Comparison of ENCODE assay signal across 7 mouse cellular contexts in genomic region chr14:45602002-45602401, GRCm38 (mm10). TPM values are rescaled to one million over a fixed set of nuclear protein-coding genes. Genes with fewer than 3 reads are reported as not detected.
A peak's percentile ranks its signal among the peaks of the same experiment; 100 is the strongest.
DNase-seq lines count a peak whose midpoint lies in the region; ATAC-seq lines count a peak whose summit lies in the region.

No protein-coding gene starts in this region.

- ATAC-seq in embryonic facial prominence, embryonic 14.5 days (ENCODE audit: low read depth) = no peak
- ATAC-seq in midbrain, embryonic 13.5 days = peak; percentile 58

- H3K4me3 ChIP-seq in embryonic facial prominence, embryonic 14.5 days (ENCODE audit: low read depth, low read length) = no peak overlapping the region
- H3K4me3 ChIP-seq in midbrain, embryonic 13.5 days (replicated peaks) = no peak overlapping the region

- 52% methylated on average over 3 of the region's 3 CpGs for WGBS in embryonic facial prominence, embryonic 14.5 days
- WGBS in midbrain, embryonic 13.5 days = 64% methylated on average over 3 of the region's 3 CpGs

- H3K9me3 ChIP-seq in embryonic facial prominence, embryonic 14.5 days (ENCODE audit: control insufficient read depth, low read length) = no peaks in the 10 kb centered on the region
- no peaks in the 10 kb centered on the region for H3K9me3 ChIP-seq in midbrain, embryonic 13.5 days

- H3K27ac ChIP-seq in embryonic facial prominence, embryonic 14.5 days (replicated peaks; ENCODE audit: low read depth, low read length) = no peak overlapping the region
- 0 out of 2 replicates have a peak overlapping the region, but pooled peaks have one; percentile 39 for H3K27ac ChIP-seq in midbrain, embryonic 13.5 days

- H3K4me2 ChIP-seq in embryonic facial prominence, embryonic 14.5 days (ENCODE audit: low read depth, low read length) = no peak overlapping the region
- H3K4me2 ChIP-seq in midbrain, embryonic 13.5 days (replicated peaks) = no peak overlapping the region

- peak; percentile 18 for DNase-seq in layer of hippocampus, adult 9-10 months (ENCODE audit: low spot score)
- no peak for DNase-seq in layer of hippocampus, postnatal 10 days (ENCODE audit: low spot score in 2 of 2)
- peak; percentile 15 for DNase-seq in Muller cell, postnatal 12 days (ENCODE audit: inconsistent ontology term)
- peak; percentile 67 for DNase-seq in embryonic facial prominence, embryonic 14.5 days (ENCODE audit: low spot score)
- no peak for DNase-seq in spleen, adult 18-20 months
- no peak for DNase-seq in frontal cortex, postnatal 25 days (ENCODE audit: low spot score in 2 of 2)

- H3K4me1 ChIP-seq in embryonic facial prominence, embryonic 14.5 days (ENCODE audit: control insufficient read depth, insufficient read depth, low read length) = no peaks in the 10 kb centered on the region
- no peaks in the 10 kb centered on the region for H3K4me1 ChIP-seq in midbrain, embryonic 13.5 days (replicated peaks)

- no peaks in the 10 kb centered on the region for H3K27me3 ChIP-seq in embryonic facial prominence, embryonic 14.5 days (replicated peaks; ENCODE audit: control insufficient read depth, insufficient read depth, low read length)
- no peaks in the 10 kb centered on the region for H3K27me3 ChIP-seq in midbrain, embryonic 13.5 days

- no peaks in the 10 kb centered on the region for H3K36me3 ChIP-seq in embryonic facial prominence, embryonic 14.5 days (ENCODE audit: control insufficient read depth, insufficient read depth, low read length)
- H3K36me3 ChIP-seq in midbrain, embryonic 13.5 days = peaks cover 52% of the 10 kb centered on the region

- H3K9ac ChIP-seq in embryonic facial prominence, embryonic 14.5 days (ENCODE audit: low read depth, low read length) = no peak overlapping the region
- H3K9ac ChIP-seq in midbrain, embryonic 13.5 days (replicated peaks) = no peak overlapping the region

RNA-seq across cellular contexts. Expression of gene Ddhd1, which starts 55.9 kb away (rescaled TPM):
- total RNA-seq in layer of hippocampus, postnatal 10 days (2021) = 10 to 100 TPM; 67.5 to 74.4 TPM
- polyA plus RNA-seq in embryonic facial prominence, embryonic 14.5 days (2014; fragmentation: Nextera tagmentation; extraction: Ambion mirVana) = 7.6 and 8.0 TPM in 2 replicates
- polyA plus RNA-seq in midbrain, embryonic 13.5 days (2015; fragmentation: Nextera tagmentation; extraction: Ambion mirVana) = 13.2 and 16.5 TPM in 2 replicates

Comparison
In these comparisons a context has a peak if more than half of its experiments do, and no peak if none do; other contexts are left out.
1. DNase-seq: peak in layer of hippocampus, adult 9-10 months (single experiment), Muller cell, postnatal 12 days (single experiment) and embryonic facial prominence, embryonic 14.5 days (single experiment); none in layer of hippocampus, postnatal 10 days (0 of 2), spleen, adult 18-20 months (0 of 2) and frontal cortex, postnatal 25 days (0 of 2).